Mouse (Mus musculus) right cerebral cortex, postnatal 14 days (tissue): ENCODE data around the gene Hist1h2ah.

Source experiments
- DNase-seq: peaks from one replicate; pipeline ENCODE4 v3.0.0; 2022

The Hist1h2ah gene

GRCm38 (mm10) chr13:22037415-22037814 lies 2.0 kb upstream of the Hist1h2ah start:
- no peak for DNase-seq

- DNase-seq, result no peak
These were observed 1.6 kb upstream of the Hist1h2ah start for GRCm38 (mm10) chr13:22036986-22037385.

- no peak for DNase-seq
These were observed 985 bp upstream of the Hist1h2ah start for GRCm38 (mm10) chr13:22036149-22036956.

GRCm38 (mm10) chr13:22034443-22035266 lies 713 bp downstream of the Hist1h2ah start:
- no peak for DNase-seq

- no peak for DNase-seq
These were observed 1.5 kb downstream of the Hist1h2ah start for GRCm38 (mm10) chr13:22033741-22034442.

GRCm38 (mm10) chr13:22030493-22030892 lies 4.9 kb downstream of the Hist1h2ah start:
- DNase-seq, result no peak

GRCm38 (mm10) chr13:22029928-22030327 lies 5.4 kb downstream of the Hist1h2ah start:
- DNase-seq, result no peak

- peak; percentile 83 for DNase-seq
These were observed 6.5 kb downstream of the Hist1h2ah start for GRCm38 (mm10) chr13:22028673-22029460.

- peak; percentile 81 for DNase-seq
These were observed 9.0 kb downstream of the Hist1h2ah start for GRCm38 (mm10) chr13:22026058-22027031.

GRCm38 (mm10) chr13:22022241-22022640 lies 13.1 kb downstream of the Hist1h2ah start:
- DNase-seq, result peak; percentile 64

- no peak for DNase-seq
These were observed 13.8 kb downstream of the Hist1h2ah start for GRCm38 (mm10) chr13:22021581-22021980.

- DNase-seq, result peak; percentile 39
These were observed 14.4 kb downstream of the Hist1h2ah start for GRCm38 (mm10) chr13:22020901-22021339.

- no peak for DNase-seq
These were observed 15.2 kb downstream of the Hist1h2ah start for GRCm38 (mm10) chr13:22019934-22020835.

- DNase-seq, result peak; percentile 65
These were observed 19.6 kb downstream of the Hist1h2ah start for GRCm38 (mm10) chr13:22015479-22016450.

- DNase-seq, result no peak
These were observed 20.9 kb downstream of the Hist1h2ah start for GRCm38 (mm10) chr13:22014411-22014845.

GRCm38 (mm10) chr13:22013716-22014115 lies 21.7 kb downstream of the Hist1h2ah start:
- no peak for DNase-seq

- no peak for DNase-seq
These were observed 25.7 kb downstream of the Hist1h2ah start, which contains the start of gene Prss16 for GRCm38 (mm10) chr13:22009642-22010041. Prss16 (minus strand) TSS chr13:22009742.

GRCm38 (mm10) chr13:22008707-22009106 lies 26.7 kb downstream of the Hist1h2ah start:
- no peak for DNase-seq

- DNase-seq, result no peak
These were observed 27.5 kb downstream of the Hist1h2ah start for GRCm38 (mm10) chr13:22007872-22008271.
